8 mouse cellular contexts compared by ENCODE assay signal in the genomic region with DNA sequence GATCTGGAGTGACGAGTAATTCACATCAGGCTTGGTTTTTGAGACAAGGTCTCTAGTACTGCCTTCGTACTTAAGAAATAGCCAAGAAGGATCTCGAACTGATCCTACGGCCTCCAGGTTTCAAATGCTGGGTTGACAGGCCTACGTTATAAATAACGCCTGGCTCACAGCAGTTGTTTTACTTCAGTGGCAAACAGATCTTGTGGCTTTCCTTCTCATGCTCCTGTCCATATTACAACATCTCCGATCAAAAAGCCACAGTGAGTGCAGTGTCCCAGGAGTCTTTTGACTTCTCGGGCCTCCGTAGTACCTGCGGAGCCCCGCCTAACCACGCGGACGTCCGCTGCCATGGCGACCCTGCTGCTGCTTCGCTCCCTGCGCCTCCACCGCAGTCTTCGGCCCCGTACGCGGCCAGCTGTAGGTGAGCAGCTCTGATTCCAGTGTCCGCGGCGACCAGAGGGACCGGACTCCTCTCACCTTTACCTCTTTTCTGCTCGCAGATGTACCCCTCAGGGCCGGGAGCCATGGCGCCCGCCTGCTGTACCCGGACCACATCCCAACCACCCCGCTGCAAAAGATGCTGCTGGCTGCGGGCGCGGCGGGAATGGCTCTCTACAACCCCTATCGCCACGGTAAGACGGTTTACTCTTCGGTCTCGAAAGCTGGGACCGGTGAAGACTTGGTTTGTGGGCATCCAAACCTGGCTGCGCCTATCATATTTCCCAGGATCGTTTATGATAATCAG. TPM values are rescaled to one million over a fixed set of nuclear protein-coding genes. Genes with fewer than 3 reads are reported as not detected.
DNase-seq lines count a peak whose midpoint lies in the region; ATAC-seq and TF ChIP-seq lines count a peak whose summit lies in the region.

A gene (minus strand): TSS at position 566 of the 745 bp plus-strand sequence.

- TF ChIP-seq CTCF in heart, postnatal 0 days (IDR thresholded peaks at IDR 0.05; ENCODE audit: low read depth) = no peak

- no peaks in the 10 kb centered on the region for H3K9me3 ChIP-seq in forebrain, embryonic 13.5 days (replicated peaks)
- no peaks in the 10 kb centered on the region for H3K9me3 ChIP-seq in heart, postnatal 0 days (replicated peaks; ENCODE audit: control insufficient read depth, low read length)
- no peaks in the 10 kb centered on the region for H3K9me3 ChIP-seq in liver, embryonic 16.5 days (replicated peaks; ENCODE audit: control insufficient read depth, low read length)
- H3K9me3 ChIP-seq in neural tube, embryonic 13.5 days = no peaks in the 10 kb centered on the region

- peak within 1 kb of the TSS; percentile 89 for H3K4me2 ChIP-seq in forebrain, embryonic 13.5 days
- H3K4me2 ChIP-seq in heart, postnatal 0 days (ENCODE audit: low read depth, low read length) = peak within 1 kb of the TSS; percentile 79
- H3K4me2 ChIP-seq in liver, embryonic 16.5 days (ENCODE audit: low read depth, low read length) = peak within 1 kb of the TSS; percentile 95
- H3K4me2 ChIP-seq in neural tube, embryonic 13.5 days = peak within 1 kb of the TSS; percentile 88

- peak within 1 kb of the TSS; percentile 80 for H3K9ac ChIP-seq in forebrain, embryonic 13.5 days
- peak within 1 kb of the TSS; percentile 58 for H3K9ac ChIP-seq in heart, postnatal 0 days (replicated peaks; ENCODE audit: low read depth, low read length)
- H3K9ac ChIP-seq in liver, embryonic 16.5 days (ENCODE audit: low read depth, low read length) = peak within 1 kb of the TSS; percentile 72
- peak within 1 kb of the TSS; percentile 87 for H3K9ac ChIP-seq in neural tube, embryonic 13.5 days

- H3K27me3 ChIP-seq in forebrain, embryonic 13.5 days = no peaks in the 10 kb centered on the region
- no peaks in the 10 kb centered on the region for H3K27me3 ChIP-seq in heart, postnatal 0 days (ENCODE audit: control insufficient read depth, insufficient read depth, low read length)
- H3K27me3 ChIP-seq in liver, embryonic 16.5 days (ENCODE audit: control insufficient read depth, insufficient read depth, low read depth, low read length) = no peaks in the 10 kb centered on the region
- H3K27me3 ChIP-seq in neural tube, embryonic 13.5 days = no peaks in the 10 kb centered on the region

- DNase-seq in ES-CJ7 (ENCODE audit: low read depth, low spot score) = peak; percentile 77
- peak; percentile 70 for DNase-seq in heart, postnatal 0 days (ENCODE audit: low spot score)
- no peak for DNase-seq in large intestine, adult 2 months (ENCODE audit: low read depth, low spot score)
- peak; percentile 86 for DNase-seq in telencephalon, adult 2 months (ENCODE audit: low read depth, low spot score)

- H3K27ac ChIP-seq in forebrain, embryonic 13.5 days = peak within 1 kb of the TSS; percentile 59
- H3K27ac ChIP-seq in heart, postnatal 0 days (ENCODE audit: low read depth) = peak within 1 kb of the TSS; percentile 84
- H3K27ac ChIP-seq in liver, embryonic 16.5 days (ENCODE audit: low read length) = peak within 1 kb of the TSS; percentile 73
- H3K27ac ChIP-seq in neural tube, embryonic 13.5 days (replicated peaks) = peak within 1 kb of the TSS; percentile 67

- peak within 1 kb of the TSS; percentile 81 for H3K4me3 ChIP-seq in forebrain, embryonic 13.5 days
- H3K4me3 ChIP-seq in heart, postnatal 0 days (ENCODE audit: low read depth, low read length) = peak within 1 kb of the TSS; percentile 70
- peak within 1 kb of the TSS; percentile 79 for H3K4me3 ChIP-seq in liver, embryonic 16.5 days (ENCODE audit: low read depth, low read length)
- H3K4me3 ChIP-seq in neural tube, embryonic 13.5 days = peak within 1 kb of the TSS; percentile 77

- under 1% methylated on average over 45 of the region's 45 CpGs for WGBS in forebrain, embryonic 13.5 days
- WGBS in heart, postnatal 0 days = under 1% methylated on average over 45 of the region's 45 CpGs
- WGBS in large intestine, adult 2 months = under 1% methylated on average over 45 of the region's 45 CpGs
- WGBS in liver, embryonic 16.5 days (ENCODE audit: insufficient replicate concordance) = under 1% methylated on average over 45 of the region's 45 CpGs
- under 1% methylated on average over 45 of the region's 45 CpGs for WGBS in neural tube, embryonic 13.5 days

- ATAC-seq in cerebellum, adult (ENCODE audit: insufficient number of reproducible peaks, low FRiP score, low TSS enrichment) = peak; percentile 69; the same call in 1 of the 2 replicates
- peak; percentile 87 for ATAC-seq in forebrain, embryonic 13.5 days
- ATAC-seq in heart, postnatal 0 days (ENCODE audit: insufficient read depth, low read depth) = peak; percentile 91
- peak; percentile 93 for ATAC-seq in liver, embryonic 16.5 days (ENCODE audit: low read depth)
- ATAC-seq in neural tube, embryonic 13.5 days (ENCODE audit: low read depth) = peak; percentile 91

- H3K4me1 ChIP-seq in forebrain, embryonic 13.5 days = peaks cover 21% of the 10 kb centered on the region
- peaks cover 9% of the 10 kb centered on the region; the same call in 1 of the 2 replicates for H3K4me1 ChIP-seq in heart, postnatal 0 days (ENCODE audit: control insufficient read depth, insufficient read depth)
- peaks cover 13% of the 10 kb centered on the region for H3K4me1 ChIP-seq in liver, embryonic 16.5 days (ENCODE audit: control insufficient read depth, low read depth, low read length)
- peaks cover 23% of the 10 kb centered on the region for H3K4me1 ChIP-seq in neural tube, embryonic 13.5 days (replicated peaks)

- peaks cover 63% of the 10 kb centered on the region for H3K36me3 ChIP-seq in forebrain, embryonic 13.5 days (ENCODE audit: poor library complexity, severe bottlenecking)
- peaks cover 49% of the 10 kb centered on the region for H3K36me3 ChIP-seq in heart, postnatal 0 days (replicated peaks; ENCODE audit: control insufficient read depth, insufficient read depth, low read length)
- peaks cover 15% of the 10 kb centered on the region for H3K36me3 ChIP-seq in liver, embryonic 16.5 days (ENCODE audit: control insufficient read depth, insufficient read depth)
- peaks cover 62% of the 10 kb centered on the region for H3K36me3 ChIP-seq in neural tube, embryonic 13.5 days

- no peak for TF ChIP-seq EP300 in heart, postnatal 0 days (IDR thresholded peaks at IDR 0.05; ENCODE audit: low read depth)

RNA-seq across cellular contexts. Expression of the gene that starts here (rescaled TPM):
- polyA plus RNA-seq in forebrain, embryonic 13.5 days (2015; fragmentation: Nextera tagmentation; extraction: Ambion mirVana) = 43.4 and 49.7 TPM in 2 replicates
- 26.9 and 42.6 TPM in 2 replicates for total RNA-seq in heart, postnatal 0 days (2014; rRNA removed; ENCODE audit: low replicate concordance)
- 16.7 and 20.2 TPM in 2 replicates for polyA plus RNA-seq in heart, postnatal 0 days (2015; fragmentation: Nextera tagmentation; extraction: Ambion mirVana)
- polyA plus RNA-seq in large intestine, adult 2 months (2012; rRNA removed) = 30.7 and 39.8 TPM in 2 replicates
- 10.2 and 13.1 TPM in 2 replicates for polyA plus RNA-seq in liver, embryonic 16.5 days (2015; fragmentation: Nextera tagmentation; extraction: Ambion mirVana)
- polyA plus RNA-seq in neural tube, embryonic 13.5 days (2015; fragmentation: Nextera tagmentation; extraction: Ambion mirVana) = 32.0 and 37.7 TPM in 2 replicates
